Mouse (Mus musculus): ENCODE measurements at regions not wholly inside any gene's neighbourhood (a gene's known extent, or its start where the extent isn't known, plus 50 kb on each side); places are given as distances from the start of the nearest gene placed in this dataset.
"Not testable (repeated sequence)": the region's sequence is repeated elsewhere in the genome, so short reads cannot be mapped to it uniquely, and the experiment has no call there.

DNA sequence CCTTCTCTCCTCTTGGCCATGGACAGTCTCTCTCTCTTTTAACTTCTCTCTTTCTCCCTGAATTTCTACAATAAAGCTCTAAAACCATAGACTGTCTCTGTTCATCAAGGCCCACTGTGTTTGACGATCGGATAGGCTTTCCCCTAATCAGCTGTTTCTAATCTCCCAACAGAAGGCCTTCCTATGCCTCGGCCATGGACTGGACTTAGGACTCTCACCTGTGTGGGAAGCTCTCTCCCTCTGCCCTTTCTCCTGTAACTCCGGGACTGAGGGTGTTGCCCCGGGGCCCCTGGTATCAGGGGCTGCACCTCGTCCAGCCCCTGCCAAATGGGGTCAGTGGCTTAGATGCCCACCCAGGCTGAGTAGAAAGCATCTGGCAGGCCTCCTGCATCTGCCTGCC lies 713.0 kb downstream of the Rapgef2 start:
- no peak for DNase-seq (ENCODE audit: low spot score in 2 of 2)

DNA sequence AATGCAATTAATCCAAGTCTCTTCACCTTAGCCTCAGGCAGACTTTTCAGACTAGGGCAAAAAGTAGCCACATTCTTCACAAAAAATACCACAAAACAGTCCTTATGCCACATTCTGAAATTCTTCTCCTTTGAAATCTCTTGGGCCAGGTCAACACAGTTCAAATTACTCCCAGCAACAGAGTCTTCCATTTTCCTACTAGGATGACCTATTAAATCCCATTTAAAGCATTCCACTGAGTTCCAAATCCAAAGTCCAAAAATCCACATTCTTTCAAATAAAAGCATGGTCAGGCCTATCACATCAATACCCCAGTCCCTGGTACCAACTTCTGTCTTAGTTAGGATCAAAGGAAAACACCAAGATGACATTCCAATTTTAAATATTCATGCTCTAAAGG lies 721.4 kb downstream of the Rapgef2 start:
- not testable (repeated sequence) for DNase-seq (ENCODE audit: low spot score in 2 of 2)
